Mouse (Mus musculus): ENCODE data around the gene Hist2h2aa1. TPM values are rescaled to one million over a fixed set of nuclear protein-coding genes. Genes with fewer than 3 reads are reported as not detected.
A peak's percentile ranks its signal among the peaks of the same experiment; 100 is the strongest.
"Not testable (repeated sequence)": the region's sequence is repeated elsewhere in the genome, so short reads cannot be mapped to it uniquely, and the experiment has no call there.

Hist2h2aa1 gene
- polyA plus RNA-seq, 1 experiment from 2014 or later: 107 TPM

DNA sequence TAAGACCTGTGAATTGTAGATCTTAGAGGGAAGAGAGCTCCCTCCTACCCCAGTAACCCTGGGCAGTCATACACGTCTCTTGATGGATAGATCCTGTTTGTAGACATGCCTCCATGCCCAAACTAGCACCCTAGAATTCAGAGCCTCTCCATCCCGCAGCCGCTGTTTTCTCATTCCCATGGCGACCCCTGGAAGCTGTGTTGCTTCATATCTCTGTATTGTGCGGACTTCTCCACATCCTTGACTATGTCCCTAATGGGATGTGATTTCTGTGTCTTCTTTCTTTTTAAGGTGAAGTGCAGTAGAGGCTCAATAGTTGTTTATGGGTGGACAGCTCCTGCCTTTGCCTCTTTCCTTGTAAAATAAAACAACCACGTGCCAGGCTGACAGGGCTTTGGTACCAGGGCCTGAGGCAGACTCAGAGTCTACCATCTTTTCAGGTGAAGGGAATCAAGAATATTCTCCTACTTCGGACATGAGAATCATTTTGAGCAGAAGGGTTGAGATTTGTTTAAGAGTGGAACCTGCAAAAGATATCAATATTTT is 19.2 kb downstream of the Hist2h2aa1 start:
- no peak for ATAC-seq
- no peaks in the 10 kb centered on the region for H3K36me3 ChIP-seq (replicated peaks; ENCODE audit: insufficient read depth, low read length)
- no peaks in the 10 kb centered on the region for H3K27me3 ChIP-seq (ENCODE audit: insufficient read depth, low read length)
- H3K9me3 ChIP-seq (ENCODE audit: low read length): no peaks in the 10 kb centered on the region
- H3K9ac ChIP-seq (replicated peaks): peak overlapping the region; percentile 91
- peak overlapping the region; percentile 99 for H3K27ac ChIP-seq (ENCODE audit: low read depth)
- H3K4me3 ChIP-seq (ENCODE audit: low read depth, low read length): peak overlapping the region; percentile 70
- WGBS (ENCODE audit: insufficient replicate concordance): 64% methylated on average over 7 of the region's 7 CpGs
- no peak for TF ChIP-seq EP300 (IDR thresholded peaks at IDR 0.05; ENCODE audit: low read depth)
- TF ChIP-seq CTCF (IDR thresholded peaks at IDR 0.05; ENCODE audit: low read depth): no peak
- peaks cover 32% of the 10 kb centered on the region for H3K4me1 ChIP-seq (ENCODE audit: insufficient read depth)
- peak overlapping the region; percentile 82 for H3K4me2 ChIP-seq (ENCODE audit: low read depth, low read length)
- no peak for DNase-seq

DNA sequence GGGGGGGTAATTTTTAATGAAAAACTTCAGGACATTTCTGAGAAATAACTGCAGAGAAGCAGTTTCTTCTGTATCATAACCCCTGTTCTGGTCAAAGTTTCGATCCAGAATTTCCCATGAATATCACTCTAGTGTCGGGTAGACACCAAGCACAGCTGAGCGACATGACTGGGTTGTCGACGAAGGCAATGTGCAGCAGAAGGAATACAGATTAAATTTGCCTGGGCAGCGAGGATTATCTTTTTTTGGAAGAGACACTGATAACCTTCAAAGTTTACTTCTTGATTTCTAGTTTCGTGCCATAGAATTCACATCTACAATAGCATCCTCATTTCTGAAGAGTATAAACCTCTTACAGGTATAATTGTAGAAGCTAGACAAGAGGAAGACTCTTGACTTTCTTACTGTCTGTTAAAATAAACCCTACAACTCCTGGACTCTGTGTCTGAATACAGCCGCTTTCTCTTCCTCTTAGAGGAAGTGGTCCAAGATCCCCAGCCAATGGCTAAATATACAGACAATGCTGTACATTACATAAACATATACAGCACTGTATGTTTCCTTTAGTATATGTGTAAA is 20.9 kb downstream of the Hist2h2aa1 start:
- no peak overlapping the region for H3K4me2 ChIP-seq (ENCODE audit: low read depth, low read length)
- peaks cover 36% of the 10 kb centered on the region for H3K4me1 ChIP-seq (ENCODE audit: insufficient read depth)
- 60% methylated on average over 8 of the region's 8 CpGs for WGBS (ENCODE audit: insufficient replicate concordance)
- H3K9ac ChIP-seq (replicated peaks): no peak overlapping the region
- no peaks in the 10 kb centered on the region for H3K36me3 ChIP-seq (replicated peaks; ENCODE audit: insufficient read depth, low read length)
- H3K27me3 ChIP-seq (ENCODE audit: insufficient read depth, low read length): no peaks in the 10 kb centered on the region
- TF ChIP-seq EP300 (IDR thresholded peaks at IDR 0.05; ENCODE audit: low read depth) (peak; percentile 69; the same call in 1 of the 2 replicates), CTCF (IDR thresholded peaks at IDR 0.05; ENCODE audit: low read depth) (no peak)
- peak overlapping the region; percentile 62 for H3K27ac ChIP-seq (ENCODE audit: low read depth)
- DNase-seq (no peak), ATAC-seq (no peak)
- H3K9me3 ChIP-seq (ENCODE audit: low read length): no peaks in the 10 kb centered on the region
- H3K4me3 ChIP-seq (ENCODE audit: low read depth, low read length): no peak overlapping the region

DNA sequence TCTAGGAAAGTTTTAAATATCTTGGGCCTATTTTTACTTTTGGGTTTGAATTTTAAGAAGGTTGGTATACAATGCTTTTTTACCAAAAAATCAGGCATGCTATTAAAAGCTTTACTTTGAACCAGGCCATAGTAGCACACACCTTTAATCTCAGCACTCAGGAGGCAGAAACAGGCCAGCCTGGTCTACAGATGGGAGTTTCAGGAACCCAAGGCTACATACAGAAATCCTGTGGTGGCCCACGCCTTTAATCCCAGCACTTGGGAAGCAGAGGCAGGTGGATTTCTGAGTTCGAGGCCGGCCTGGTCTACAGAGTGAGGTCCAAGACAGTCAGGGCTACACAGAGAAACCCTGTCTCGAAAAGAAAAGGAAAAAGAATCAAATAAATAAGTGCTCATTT is 22.2 kb downstream of the Hist2h2aa1 start:
- H3K9ac ChIP-seq (replicated peaks): peak overlapping the region; percentile 85
- peaks cover 27% of the 10 kb centered on the region for H3K4me1 ChIP-seq (ENCODE audit: insufficient read depth)
- peak overlapping the region; percentile 98 for H3K27ac ChIP-seq (ENCODE audit: low read depth)
- no peaks in the 10 kb centered on the region for H3K27me3 ChIP-seq (ENCODE audit: insufficient read depth, low read length)
- TF ChIP-seq EP300 (IDR thresholded peaks at IDR 0.05; ENCODE audit: low read depth): no peak
- TF ChIP-seq CTCF (IDR thresholded peaks at IDR 0.05; ENCODE audit: low read depth): no peak
- H3K4me2 ChIP-seq (ENCODE audit: low read depth, low read length): peak overlapping the region; percentile 60; the same call in 1 of the 2 replicates
- no peaks in the 10 kb centered on the region for H3K36me3 ChIP-seq (replicated peaks; ENCODE audit: insufficient read depth, low read length)
- no peaks in the 10 kb centered on the region for H3K9me3 ChIP-seq (ENCODE audit: low read length)
- H3K4me3 ChIP-seq (ENCODE audit: low read depth, low read length): peak overlapping the region; percentile 52
- 69% methylated on average over 4 of the region's 4 CpGs for WGBS (ENCODE audit: insufficient replicate concordance)
- DNase-seq (no peak), ATAC-seq (no peak)

DNA sequence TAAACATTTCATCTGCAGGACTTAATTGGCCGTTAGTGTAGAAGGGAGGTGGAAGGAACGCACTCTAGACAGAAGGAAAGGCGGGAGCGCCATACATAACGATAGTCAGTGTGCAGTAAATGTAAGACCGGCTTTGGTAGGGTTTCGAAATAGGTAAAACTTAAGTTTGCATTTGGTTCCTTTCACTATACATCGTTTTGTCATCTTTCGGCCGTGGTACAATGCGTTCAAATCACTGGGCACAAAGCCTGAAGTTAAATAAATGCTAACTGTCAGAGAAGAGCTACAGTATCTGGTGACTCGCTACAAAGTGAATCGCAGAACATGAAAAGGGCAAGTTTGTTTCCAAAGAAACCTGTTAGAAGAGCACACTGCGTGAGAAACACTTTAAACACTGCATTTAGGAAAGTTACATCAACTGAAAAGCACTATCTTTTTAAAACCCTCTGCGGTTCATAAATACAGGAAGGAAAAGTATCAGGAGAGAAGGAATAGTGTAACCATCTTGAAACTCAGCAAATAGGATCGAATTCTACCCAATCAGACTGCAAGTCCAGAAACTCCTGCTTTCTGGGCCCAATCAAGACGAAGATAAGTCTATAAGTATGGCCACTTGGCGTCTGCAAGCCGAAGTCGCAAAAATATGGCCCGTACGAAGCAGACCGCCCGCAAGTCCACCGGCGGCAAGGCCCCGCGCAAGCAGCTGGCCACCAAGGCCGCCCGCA is 22.9 kb downstream of the Hist2h2aa1 start, which contains the start of gene Hist2h3b:
Hist2h3b (plus strand) TSS at position 604 of the 725 bp plus-strand sequence.
- Histone ChIP-seq H3K9ac (replicated peaks) (peak within 1 kb of the TSS; percentile 85), H3K9me3 (ENCODE audit: low read length) (no peaks in the 10 kb centered on the region), H3K27me3 (ENCODE audit: insufficient read depth, low read length) (no peaks in the 10 kb centered on the region), H3K4me1 (ENCODE audit: insufficient read depth) (peaks cover 26% of the 10 kb centered on the region), H3K27ac (ENCODE audit: low read depth) (peak within 1 kb of the TSS; percentile 99), H3K4me3 (ENCODE audit: low read depth, low read length) (peak within 1 kb of the TSS; percentile 52), H3K4me2 (ENCODE audit: low read depth, low read length) (peak within 1 kb of the TSS; percentile 89), H3K36me3 (replicated peaks; ENCODE audit: insufficient read depth, low read length) (no peaks in the 10 kb centered on the region)
- 22% methylated on average over 28 of the region's 30 CpGs for WGBS (ENCODE audit: insufficient replicate concordance)
- peak; percentile 49 for ATAC-seq
- TF ChIP-seq EP300 (IDR thresholded peaks at IDR 0.05; ENCODE audit: low read depth) (peak; percentile 70), CTCF (IDR thresholded peaks at IDR 0.05; ENCODE audit: low read depth) (no peak)
- DNase-seq: peak; percentile 82

DNA sequence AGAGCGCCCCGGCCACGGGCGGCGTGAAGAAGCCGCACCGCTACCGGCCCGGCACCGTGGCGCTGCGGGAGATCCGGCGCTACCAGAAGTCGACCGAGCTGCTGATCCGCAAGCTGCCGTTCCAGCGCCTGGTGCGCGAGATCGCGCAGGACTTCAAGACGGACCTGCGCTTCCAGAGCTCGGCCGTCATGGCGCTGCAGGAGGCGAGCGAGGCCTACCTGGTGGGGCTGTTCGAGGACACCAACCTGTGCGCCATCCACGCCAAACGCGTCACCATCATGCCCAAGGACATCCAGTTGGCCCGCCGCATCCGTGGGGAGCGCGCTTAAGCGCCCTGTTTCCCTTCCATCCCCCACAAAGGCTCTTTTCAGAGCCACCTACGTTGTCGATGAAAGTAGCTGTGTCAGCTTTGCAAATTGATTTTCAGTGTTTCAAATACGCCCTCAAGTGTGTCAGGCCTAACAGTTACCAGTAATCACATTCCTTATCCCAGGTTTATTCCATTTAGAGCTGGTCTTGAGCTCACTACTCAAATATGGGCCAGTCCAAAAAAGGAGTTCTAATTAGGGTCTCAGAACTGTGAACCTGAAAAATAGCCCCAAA is 23.6 kb downstream of the Hist2h2aa1 start:
- Histone ChIP-seq H3K27ac (ENCODE audit: low read depth) (peak overlapping the region; percentile 99), H3K4me2 (ENCODE audit: low read depth, low read length) (peak overlapping the region; percentile 74), H3K9ac (replicated peaks) (peak overlapping the region; percentile 85), H3K4me1 (ENCODE audit: insufficient read depth) (peaks cover 26% of the 10 kb centered on the region), H3K4me3 (ENCODE audit: low read depth, low read length) (peak overlapping the region; percentile 52)
- not testable (repeated sequence) for H3K27me3 ChIP-seq (ENCODE audit: insufficient read depth, low read length); H3K36me3 ChIP-seq (replicated peaks; ENCODE audit: insufficient read depth, low read length); H3K9me3 ChIP-seq (ENCODE audit: low read length)
- 0% methylated on average over 9 of the region's 44 CpGs for WGBS (ENCODE audit: insufficient replicate concordance)
- ATAC-seq (peak; percentile 49), DNase-seq (peak; percentile 52)
